Mouse (Mus musculus) embryonic facial prominence, embryonic 14.5 days (tissue): ENCODE results near the gene Itprip. TPM values are rescaled to one million over a fixed set of nuclear protein-coding genes. Genes with fewer than 3 reads are reported as not detected.
"Not testable (repeated sequence)": the region's sequence is repeated elsewhere in the genome, so short reads cannot be mapped to it uniquely, and the experiment has no call there.

Source experiments
- ATAC-seq: fragments of 200-750 bp; cut with Nextera tagmentation; 2 replicates; pipeline ENCODE4 v1.8.0; 2017; ENCODE audit warnings: low read depth, moderate number of reproducible peaks, moderate TSS enrichment
- DNase-seq: peaks from one replicate; pipeline ENCODE4 v3.0.0-alpha.2; 2015; ENCODE audit warnings: low spot score
- H3K27ac ChIP-seq: fragments of 300-500 bp; sonication (generic); replicated peaks from 2 replicates; pipeline ENCODE4 v1.5.1; 2014; ENCODE audit warnings: low read depth, mild to moderate bottlenecking, low read length, moderate library complexity
- H3K27me3 ChIP-seq: fragments of 300-500 bp; sonication (generic); replicated peaks from 2 replicates; pipeline ENCODE4 v1.6.1; 2014; ENCODE audit warnings: low read length; ENCODE audit not compliant: control insufficient read depth, insufficient read depth
- H3K36me3 ChIP-seq: fragments of 300-500 bp; sonication (generic); 2 replicates; pipeline ENCODE4 v1.6.1; 2014; ENCODE audit warnings: low read length, mixed read lengths; ENCODE audit not compliant: control insufficient read depth, insufficient read depth
- H3K4me1 ChIP-seq: fragments of 300-500 bp; sonication (generic); 2 replicates; pipeline ENCODE4 v1.6.1; 2014; ENCODE audit warnings: antibody characterized with exemption, low read length; ENCODE audit not compliant: control insufficient read depth, insufficient read depth
- H3K4me2 ChIP-seq: fragments of 300-500 bp; sonication (generic); 2 replicates; pipeline ENCODE4 v1.6.1; 2014; ENCODE audit warnings: low read depth, mild to moderate bottlenecking, low read length, moderate library complexity, mixed read lengths
- H3K4me3 ChIP-seq: fragments of 300-500 bp; sonication (generic); 2 replicates; pipeline ENCODE4 v1.5.1; 2014; ENCODE audit warnings: low read depth, mild to moderate bottlenecking, low read length
- H3K9ac ChIP-seq: fragments of 300-500 bp; sonication (generic); 2 replicates; pipeline ENCODE4 v1.6.1; 2014; ENCODE audit warnings: low read depth, mild to moderate bottlenecking, low read length, moderate library complexity, mixed read lengths
- H3K9me3 ChIP-seq: fragments of 300-500 bp; sonication (generic); 2 replicates; pipeline ENCODE4 v1.6.1; 2016; ENCODE audit warnings: low read length; ENCODE audit not compliant: control insufficient read depth
- WGBS: fragments of 180-500 bp; shearing (Covaris S2); extraction: QIAGEN DNeasy Blood & Tissue Kit; methylation state at CpG from one replicate; pipeline ENCODE4 v1.1.7; 2014; 5-methylcytosine and 5-hydroxymethylcytosine counted together
- polyA plus RNA-seq: library from polyadenylated mRNA; unstranded; fragments of >200 nt; fragmentation: Nextera tagmentation; extraction: Ambion mirVana; gene quantifications from 2 replicates; pipeline ENCODE4 v1.2.1, GENCODE M21; 2014

Itprip gene
- polyA plus RNA-seq, 1 experiment from 2014 or later: 10.7 TPM

GRCm38 (mm10) chr19:47859180-47859579 lies 59.9 kb downstream of the Itprip start:
- no peaks in the 10 kb centered on the region for H3K9me3 ChIP-seq
- no peak overlapping the region for H3K9ac ChIP-seq
- peaks cover 46% of the 10 kb centered on the region for H3K36me3 ChIP-seq
- H3K27me3 ChIP-seq: no peaks in the 10 kb centered on the region
- no peak overlapping the region for H3K4me3 ChIP-seq
- peaks cover 5% of the 10 kb centered on the region for H3K4me1 ChIP-seq
- WGBS: 93% methylated on average over 8 of the region's 8 CpGs
- DNase-seq (no peak), ATAC-seq (no peak)
- H3K4me2 ChIP-seq: no peak overlapping the region
- H3K27ac ChIP-seq: no peak overlapping the region

GRCm38 (mm10) chr19:47857957-47858942 lies 60.8 kb downstream of the Itprip start:
- no peak overlapping the region for H3K4me3 ChIP-seq
- WGBS: 74% methylated on average over 18 of the region's 18 CpGs
- ATAC-seq: no peak

GRCm38 (mm10) chr19:47854796-47855783 lies 64.0 kb downstream of the Itprip start, which contains the start of gene Gsto1:
TSS of gene Gsto1 (plus strand) at chr19:47854970.
- Histone ChIP-seq H3K4me1 (peaks cover 9% of the 10 kb centered on the region), H3K9ac (peak within 1 kb of the TSS; percentile 82), H3K27ac (peak within 1 kb of the TSS; percentile 87), H3K27me3 (no peaks in the 10 kb centered on the region), H3K36me3 (peaks cover 23% of the 10 kb centered on the region), H3K9me3 (no peaks in the 10 kb centered on the region), H3K4me2 (peak within 1 kb of the TSS; percentile 88), H3K4me3 (peak within 1 kb of the TSS; percentile 75)
- DNase-seq (peak; percentile 95), ATAC-seq (peak; percentile 96)
- under 1% methylated on average over 44 of the region's 60 CpGs for WGBS

More at GRCm38 (mm10) chr19:47857957-47858942, 60.8 kb downstream of the Itprip start:
- no peak overlapping the region for H3K27ac ChIP-seq
- no peaks in the 10 kb centered on the region for H3K27me3 ChIP-seq
- no peak for DNase-seq
- H3K9ac ChIP-seq: no peak overlapping the region
- H3K4me1 ChIP-seq: peaks cover 9% of the 10 kb centered on the region
- no peaks in the 10 kb centered on the region for H3K9me3 ChIP-seq
- peaks cover 38% of the 10 kb centered on the region for H3K36me3 ChIP-seq
- no peak overlapping the region for H3K4me2 ChIP-seq

- H3K4me3 ChIP-seq: peak overlapping the region; percentile 75
- H3K27ac ChIP-seq: peak overlapping the region; percentile 87
- peaks cover 14% of the 10 kb centered on the region for H3K36me3 ChIP-seq
- DNase-seq (peak; percentile 86), ATAC-seq (peak; percentile 83)
- H3K9me3 ChIP-seq: no peaks in the 10 kb centered on the region
- 3% methylated on average over 13 of the region's 13 CpGs for whole genome bisulfite sequencing
- peak overlapping the region; percentile 82 for H3K9ac ChIP-seq
- peaks cover 9% of the 10 kb centered on the region for H3K4me1 ChIP-seq
- no peaks in the 10 kb centered on the region for H3K27me3 ChIP-seq
- H3K4me2 ChIP-seq: peak overlapping the region; percentile 88
These were observed 64.9 kb downstream of the Itprip start for GRCm38 (mm10) chr19:47853951-47854795.

DNA sequence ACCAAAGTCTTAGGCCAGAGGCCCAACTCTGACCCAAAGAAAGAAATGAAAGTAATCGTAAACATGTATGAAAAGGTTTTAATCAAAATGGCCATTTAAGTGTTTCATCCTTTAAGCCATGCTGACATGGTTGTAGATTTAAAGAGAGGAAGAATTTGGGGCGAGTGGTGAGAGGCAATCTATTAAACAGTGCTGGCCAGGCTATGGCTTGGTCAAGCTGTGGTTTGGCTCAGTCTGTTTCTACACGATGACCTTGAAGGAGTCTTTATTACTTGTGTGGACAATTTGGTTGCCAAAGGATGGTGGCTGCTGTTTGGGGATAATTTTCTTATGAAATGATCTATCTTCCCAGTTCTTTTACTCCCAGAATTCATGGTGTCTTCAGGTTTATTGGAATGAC lies 66.0 kb downstream of the Itprip start:
- ATAC-seq (no peak), DNase-seq (no peak)
- Histone ChIP-seq H3K27me3 (no peaks in the 10 kb centered on the region), H3K4me1 (peaks cover 9% of the 10 kb centered on the region), H3K4me3 (no peak overlapping the region), H3K36me3 (peaks cover 6% of the 10 kb centered on the region; the same call in 1 of the 2 replicates), H3K4me2 (no peak overlapping the region), H3K9ac (no peak overlapping the region), H3K27ac (no peak overlapping the region), H3K9me3 (no peaks in the 10 kb centered on the region)
- 86% methylated on average over 3 of the region's 3 CpGs for WGBS

DNA sequence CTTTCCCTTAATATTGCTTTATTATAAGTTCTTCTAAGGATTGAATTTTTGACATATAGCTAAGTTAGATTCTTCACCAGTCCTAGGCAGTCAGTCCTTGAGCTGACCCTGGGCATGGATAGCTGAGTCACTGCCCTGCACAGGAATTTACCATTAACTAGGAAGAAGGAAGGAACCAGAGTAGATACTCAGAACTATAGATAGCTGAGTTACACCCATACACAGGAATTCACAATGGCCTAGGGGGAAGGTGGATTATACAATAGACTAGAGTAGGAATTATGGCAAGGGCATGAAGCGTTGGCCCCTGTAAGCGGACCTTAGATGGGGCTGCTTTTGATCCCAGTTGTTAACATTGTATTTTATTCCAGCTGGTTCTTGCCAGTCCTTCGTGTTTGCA lies 67.0 kb downstream of the Itprip start:
- H3K9me3 ChIP-seq, H3K4me1 ChIP-seq, H3K27me3 ChIP-seq, ATAC-seq, H3K9ac ChIP-seq, H3K27ac ChIP-seq, DNase-seq, H3K4me2 ChIP-seq, H3K4me3 ChIP-seq, H3K36me3 ChIP-seq: not testable (repeated sequence)
- WGBS: 87% methylated on average over 3 of the region's 3 CpGs

- Histone ChIP-seq H3K9ac (no peak overlapping the region), H3K4me3 (no peak overlapping the region), H3K36me3 (no peaks in the 10 kb centered on the region), H3K9me3 (no peaks in the 10 kb centered on the region), H3K27ac (no peak overlapping the region), H3K4me2 (no peak overlapping the region), H3K4me1 (peaks cover 4% of the 10 kb centered on the region), H3K27me3 (no peaks in the 10 kb centered on the region)
- no peak for DNase-seq
- WGBS: 89% methylated on average over 3 of the region's 3 CpGs
- ATAC-seq: no peak
These were observed 69.4 kb downstream of the Itprip start for GRCm38 (mm10) chr19:47849735-47850134.
